Mouse (Mus musculus): ENCODE data around the gene Lrrc4b. TPM values are rescaled to one million over a fixed set of nuclear protein-coding genes. Genes with fewer than 3 reads are reported as not detected.
A peak's percentile ranks its signal among the peaks of the same experiment; 100 is the strongest.

Gene Lrrc4b
- polyA plus RNA-seq, 2 experiments: 1.6 to 15.3 TPM

DNA sequence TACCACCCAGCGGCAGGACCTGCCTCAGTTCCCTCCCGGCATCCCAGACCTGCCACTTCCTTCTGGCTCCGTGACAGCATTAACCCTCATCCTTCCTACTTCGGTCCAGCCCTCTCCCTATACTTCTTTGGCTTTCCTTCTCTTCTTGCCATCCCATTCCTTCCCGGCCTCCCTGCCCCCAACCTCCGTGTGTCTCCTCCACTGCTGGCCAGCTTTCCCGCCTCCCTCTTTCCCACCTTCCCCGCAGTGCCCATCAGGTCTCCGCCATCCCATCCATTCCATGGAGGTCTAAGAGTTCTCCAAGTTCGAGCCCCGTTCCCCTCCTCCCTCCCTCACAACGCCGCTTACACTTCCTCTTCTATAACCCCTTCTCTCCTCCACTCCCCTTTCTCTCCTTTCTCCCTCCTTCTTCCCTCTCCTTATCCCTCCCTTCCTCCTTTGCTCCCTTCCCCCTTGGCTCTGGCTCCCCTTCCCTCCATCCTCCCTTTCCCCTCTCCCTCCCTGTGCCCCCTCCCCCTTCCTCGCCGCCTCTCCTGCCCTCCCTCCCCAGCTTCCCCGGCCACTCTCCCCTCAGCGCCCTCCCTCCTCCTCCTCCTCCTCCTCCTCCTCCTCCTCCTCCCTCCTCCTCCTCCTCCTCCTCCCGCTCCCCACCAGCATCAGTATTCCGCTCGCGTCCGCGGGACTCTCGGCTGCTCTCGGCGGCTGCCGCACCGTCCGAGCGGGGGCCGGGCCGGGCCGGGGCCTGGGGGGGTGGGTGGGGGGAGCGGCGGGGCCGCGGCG lies 457 bp upstream of the Lrrc4b start:
- H3K27me3 ChIP-seq (ENCODE audit: control insufficient read depth, insufficient read depth, low read length): peaks cover 24% of the 10 kb centered on the region
- TF ChIP-seq POLR2A (IDR thresholded peaks at IDR 0.05; ENCODE audit: borderline replicate concordance, extremely low read depth, insufficient read depth, insufficient read length): 0 out of 2 replicates have a peak, but pooled peaks have one; percentile 20
- peaks cover 9% of the 10 kb centered on the region for H3K4me1 ChIP-seq (ENCODE audit: control insufficient read depth, insufficient read depth, low read length)
- peak; percentile 34 for ATAC-seq (ENCODE audit: low FRiP score, low read depth)
- DNase-seq (ENCODE audit: low spot score): peak; percentile 21
- H3K36me3 ChIP-seq (ENCODE audit: control insufficient read depth, insufficient read depth, low read length): no peaks in the 10 kb centered on the region
- WGBS: 5% methylated on average over 18 of the region's 38 CpGs
- H3K4me2 ChIP-seq (replicated peaks; ENCODE audit: low read depth, low read length, severe bottlenecking): peak overlapping the region; percentile 83
- H3K9me3 ChIP-seq (ENCODE audit: control insufficient read depth, low read length): no peaks in the 10 kb centered on the region
- H3K9ac ChIP-seq (ENCODE audit: low read depth, low read length, severe bottlenecking): peak overlapping the region; percentile 62
- no peak overlapping the region for H3K27ac ChIP-seq (replicated peaks; ENCODE audit: low read depth, low read length)
- peak overlapping the region; percentile 58 for H3K4me3 ChIP-seq (replicated peaks; ENCODE audit: low read length)

DNA sequence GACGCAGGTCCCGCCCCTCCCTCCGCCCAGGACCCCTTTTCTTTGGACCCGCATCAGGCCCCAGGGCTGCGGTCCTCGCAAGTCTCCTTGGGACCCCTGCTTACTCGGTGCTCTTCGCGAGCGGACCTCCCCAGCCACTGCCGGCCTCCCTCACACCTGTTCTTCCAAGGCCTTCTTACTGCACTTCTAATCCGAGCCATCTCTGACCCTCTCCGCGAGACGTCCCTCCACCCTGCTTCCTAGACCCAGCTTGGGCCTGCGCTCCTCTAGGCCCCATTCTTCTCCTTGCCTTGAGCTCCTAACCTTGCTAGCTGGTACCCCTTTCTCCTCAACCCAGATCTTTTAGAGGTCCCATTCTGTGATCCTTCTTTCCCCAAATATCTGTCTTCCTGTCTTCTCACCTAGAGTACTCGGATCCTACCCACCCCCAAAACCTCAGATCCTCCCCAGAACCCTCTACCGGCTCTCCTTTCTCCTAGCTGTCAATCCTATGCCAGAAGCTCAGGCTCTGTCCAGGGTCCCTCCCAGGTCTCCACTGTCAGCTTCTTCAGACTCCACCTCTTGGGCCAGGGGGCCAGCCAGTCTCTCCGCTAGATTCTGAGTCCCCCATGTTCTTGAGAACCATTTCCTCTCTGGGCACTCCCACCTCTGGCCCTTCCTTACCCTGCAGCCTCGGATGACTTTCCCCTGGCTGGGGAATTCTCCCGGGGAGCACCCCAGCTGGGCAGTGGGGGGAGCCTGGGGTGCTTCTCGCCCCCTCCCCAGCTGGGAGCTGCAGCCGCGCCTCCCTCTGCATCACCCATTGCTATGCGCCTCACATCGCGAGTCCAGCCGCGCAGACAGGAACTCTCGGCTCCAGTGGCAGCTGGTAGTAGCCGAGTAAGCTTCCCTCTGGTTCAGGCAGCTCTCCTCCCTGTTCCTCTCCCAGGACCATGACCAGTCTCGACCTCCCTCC lies 993 bp downstream of the Lrrc4b start:
- H3K27ac ChIP-seq (replicated peaks; ENCODE audit: low read depth, low read length): no peak overlapping the region
- DNase-seq (ENCODE audit: low spot score) (no peak), ATAC-seq (ENCODE audit: low FRiP score, low read depth) (no peak)
- no peaks in the 10 kb centered on the region for H3K36me3 ChIP-seq (ENCODE audit: control insufficient read depth, insufficient read depth, low read length)
- H3K9ac ChIP-seq (ENCODE audit: low read depth, low read length, severe bottlenecking): peak overlapping the region; percentile 62
- WGBS: 3% methylated on average over 32 of the region's 32 CpGs
- H3K4me3 ChIP-seq (replicated peaks; ENCODE audit: low read length): peak overlapping the region; percentile 58
- H3K4me1 ChIP-seq (ENCODE audit: control insufficient read depth, insufficient read depth, low read length): peaks cover 9% of the 10 kb centered on the region
- peak overlapping the region; percentile 83 for H3K4me2 ChIP-seq (replicated peaks; ENCODE audit: low read depth, low read length, severe bottlenecking)
- TF ChIP-seq POLR2A (IDR thresholded peaks at IDR 0.05; ENCODE audit: borderline replicate concordance, extremely low read depth, insufficient read depth, insufficient read length): no peak
- no peaks in the 10 kb centered on the region for H3K9me3 ChIP-seq (ENCODE audit: control insufficient read depth, low read length)
- H3K27me3 ChIP-seq (ENCODE audit: control insufficient read depth, insufficient read depth, low read length): peaks cover 24% of the 10 kb centered on the region

DNA sequence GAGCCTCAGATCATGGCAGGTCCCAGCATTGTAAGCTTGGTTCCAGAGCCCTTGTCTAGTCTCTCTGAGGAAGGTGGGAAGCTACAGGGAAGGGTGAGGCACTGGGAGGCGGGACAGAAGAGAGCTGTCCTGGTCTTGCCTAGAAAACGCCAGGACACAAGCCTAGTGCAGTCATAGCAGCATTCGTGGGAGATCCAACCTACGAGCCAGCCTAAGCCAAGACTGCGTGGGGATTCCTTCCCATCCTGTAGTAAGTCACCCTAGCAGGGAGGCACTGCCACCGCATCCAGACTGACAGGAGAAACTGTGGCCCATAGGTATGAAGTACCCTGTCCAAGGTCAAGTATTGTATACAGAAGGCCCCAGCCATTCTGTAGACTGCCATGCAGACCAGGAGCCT lies 3.7 kb downstream of the Lrrc4b start:
- Histone ChIP-seq H3K9me3 (ENCODE audit: control insufficient read depth, low read length) (no peaks in the 10 kb centered on the region), H3K36me3 (ENCODE audit: control insufficient read depth, insufficient read depth, low read length) (no peaks in the 10 kb centered on the region), H3K9ac (ENCODE audit: low read depth, low read length, severe bottlenecking) (no peak overlapping the region), H3K4me2 (replicated peaks; ENCODE audit: low read depth, low read length, severe bottlenecking) (no peak overlapping the region), H3K4me3 (replicated peaks; ENCODE audit: low read length) (no peak overlapping the region), H3K27me3 (ENCODE audit: control insufficient read depth, insufficient read depth, low read length) (peaks cover 24% of the 10 kb centered on the region), H3K4me1 (ENCODE audit: control insufficient read depth, insufficient read depth, low read length) (peaks cover 8% of the 10 kb centered on the region), H3K27ac (replicated peaks; ENCODE audit: low read depth, low read length) (no peak overlapping the region)
- TF ChIP-seq POLR2A (IDR thresholded peaks at IDR 0.05; ENCODE audit: borderline replicate concordance, extremely low read depth, insufficient read depth, insufficient read length): no peak
- DNase-seq (ENCODE audit: low spot score): no peak
- WGBS: 66% methylated on average over 6 of the region's 6 CpGs
- ATAC-seq (ENCODE audit: low FRiP score, low read depth): no peak

DNA sequence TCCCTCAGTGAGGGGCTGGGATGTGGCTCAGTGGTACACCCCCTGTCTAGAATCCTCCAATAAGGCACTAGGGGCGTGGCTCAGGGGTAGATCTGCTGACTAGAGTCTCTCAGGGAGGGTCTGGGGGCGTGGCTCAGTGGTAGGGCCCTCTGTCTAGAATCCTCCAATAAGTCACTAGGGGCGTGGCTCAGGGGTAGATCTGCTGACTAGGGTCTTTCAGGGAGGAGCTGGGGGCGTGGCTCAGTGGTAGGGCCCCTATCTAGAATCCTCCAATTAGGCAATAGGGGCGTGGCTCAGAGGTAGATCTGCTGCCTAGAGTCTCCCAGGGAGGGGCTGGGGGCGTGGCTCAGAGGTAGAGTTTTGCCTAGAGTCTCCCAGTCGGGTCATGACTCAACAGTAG lies 4.6 kb downstream of the Lrrc4b start:
- peak; percentile 57 for DNase-seq (ENCODE audit: low spot score)
- WGBS: 3% methylated on average over 6 of the region's 7 CpGs
- TF ChIP-seq POLR2A (IDR thresholded peaks at IDR 0.05; ENCODE audit: borderline replicate concordance, extremely low read depth, insufficient read depth, insufficient read length): no peak

DNA sequence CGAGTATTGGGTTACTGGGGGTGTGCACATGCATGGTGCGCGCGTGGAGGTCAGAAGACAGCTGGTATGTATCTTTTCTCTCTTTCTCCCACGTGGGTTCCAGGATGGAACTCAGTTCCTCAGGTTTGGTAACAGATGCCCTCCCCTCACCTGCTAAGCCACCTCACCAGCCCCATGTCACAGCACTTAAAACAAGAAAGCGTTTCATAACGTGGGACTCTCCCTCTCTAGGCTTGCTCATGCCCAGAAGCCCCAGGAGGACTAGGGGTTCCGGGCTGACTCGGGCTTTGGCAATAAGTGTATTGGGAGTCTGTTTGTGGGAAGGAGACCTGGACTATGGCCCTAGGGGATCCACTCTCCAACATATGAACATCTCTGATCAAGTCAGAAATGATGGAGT lies 5.3 kb downstream of the Lrrc4b start:
- H3K9me3 ChIP-seq (ENCODE audit: control insufficient read depth, low read length): no peaks in the 10 kb centered on the region
- no peak overlapping the region for H3K4me3 ChIP-seq (replicated peaks; ENCODE audit: low read length)
- DNase-seq (ENCODE audit: low spot score) (no peak), ATAC-seq (ENCODE audit: low FRiP score, low read depth) (no peak)
- no peak overlapping the region for H3K27ac ChIP-seq (replicated peaks; ENCODE audit: low read depth, low read length)
- no peak overlapping the region for H3K9ac ChIP-seq (ENCODE audit: low read depth, low read length, severe bottlenecking)
- H3K4me1 ChIP-seq (ENCODE audit: control insufficient read depth, insufficient read depth, low read length): peaks cover 7% of the 10 kb centered on the region; the same call in 1 of the 2 replicates
- H3K4me2 ChIP-seq (replicated peaks; ENCODE audit: low read depth, low read length, severe bottlenecking): no peak overlapping the region
- H3K27me3 ChIP-seq (ENCODE audit: control insufficient read depth, insufficient read depth, low read length): peaks cover 23% of the 10 kb centered on the region
- no peak for TF ChIP-seq POLR2A (IDR thresholded peaks at IDR 0.05; ENCODE audit: borderline replicate concordance, extremely low read depth, insufficient read depth, insufficient read length)
- 59% methylated on average over 9 of the region's 9 CpGs for WGBS
- H3K36me3 ChIP-seq (ENCODE audit: control insufficient read depth, insufficient read depth, low read length): no peaks in the 10 kb centered on the region

More for the DNA sequence above, 4.6 kb downstream of the Lrrc4b start:
- no peaks in the 10 kb centered on the region for H3K36me3 ChIP-seq (ENCODE audit: control insufficient read depth, insufficient read depth, low read length)
- no peak for ATAC-seq (ENCODE audit: low FRiP score, low read depth)
- H3K4me1 ChIP-seq (ENCODE audit: control insufficient read depth, insufficient read depth, low read length): peaks cover 7% of the 10 kb centered on the region; the same call in 1 of the 2 replicates
- H3K4me2 ChIP-seq (replicated peaks; ENCODE audit: low read depth, low read length, severe bottlenecking): no peak overlapping the region
- peaks cover 24% of the 10 kb centered on the region for H3K27me3 ChIP-seq (ENCODE audit: control insufficient read depth, insufficient read depth, low read length)
- H3K9me3 ChIP-seq (ENCODE audit: control insufficient read depth, low read length): no peaks in the 10 kb centered on the region
- no peak overlapping the region for H3K9ac ChIP-seq (ENCODE audit: low read depth, low read length, severe bottlenecking)
- no peak overlapping the region for H3K27ac ChIP-seq (replicated peaks; ENCODE audit: low read depth, low read length)
- H3K4me3 ChIP-seq (replicated peaks; ENCODE audit: low read length): no peak overlapping the region
